Mouse (Mus musculus): ENCODE measurements at regions not wholly inside any gene's neighbourhood (a gene's known extent, or its start where the extent isn't known, plus 50 kb on each side); places are given as distances from the start of the nearest gene placed in this dataset.
A peak's percentile ranks its signal among the peaks of the same experiment; 100 is the strongest.

DNA sequence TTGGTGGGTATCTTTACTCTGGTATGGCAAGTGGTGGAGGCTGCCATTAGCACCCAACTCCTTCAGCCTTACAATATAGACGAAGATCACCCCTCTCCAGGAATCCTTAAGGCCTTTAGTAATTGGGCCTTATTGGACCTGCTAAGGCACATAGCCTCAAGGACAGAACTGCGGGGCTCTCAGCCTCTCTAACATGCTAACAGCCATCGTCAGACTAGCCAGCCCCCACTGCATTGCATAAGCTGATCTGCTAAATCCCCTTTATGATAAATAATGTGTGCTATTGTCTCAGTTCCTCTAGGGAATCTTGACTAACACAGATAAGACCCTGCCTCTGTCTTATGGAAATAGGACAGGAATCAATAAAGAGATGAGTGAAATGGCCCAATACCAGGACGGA, 95.7 kb upstream of the H2afz start:
- no peaks in the 10 kb centered on the region for H3K4me1 ChIP-seq (ENCODE audit: control insufficient read depth in 1 of 2, insufficient read depth in 2 of 2)
- H3K79me2 ChIP-seq (replicated peaks; ENCODE audit: control insufficient read depth, extremely low read depth, insufficient read depth, poor library complexity, severe bottlenecking) = no peaks in the 10 kb centered on the region
- in situ Hi-C loops (cut with MboI; ENCODE audit: low pct_ligation_motif_present, low pct_unique_long_range_greater_than_20kb, low sequenced_read_pairs) (loop anchor here (25.0 kb wide), 1 partner anchor 631 kb away; no protein-coding TSS in a partner anchor), dilution Hi-C loops (cut with MboI; ENCODE audit: extremely low pct_ligation_motif_present, extremely low pct_unique_long_range_greater_than_20kb, low sequenced_read_pairs) (no loop called here)
- no peak for DNase-seq (ENCODE audit: extremely low read depth)
- H3K4me3 ChIP-seq (replicated peaks in 1 of 3; ENCODE audit: low read depth in 2 of 3, low read length in 2 of 3, poor library complexity in 1 of 3) = no peak overlapping the region
- no peaks in the 10 kb centered on the region for H3K9me3 ChIP-seq (replicated peaks; ENCODE audit: low read length)
- H3K4me2 ChIP-seq (ENCODE audit: insufficient read depth, low read depth, poor library complexity, severe bottlenecking) = no peak overlapping the region
- H3K27me3 ChIP-seq (replicated peaks) = no peaks in the 10 kb centered on the region
- no peak overlapping the region for H3K27ac ChIP-seq (ENCODE audit: insufficient read depth, low read depth)
- H3K9ac ChIP-seq (ENCODE audit: insufficient read depth, low read depth) = no peak overlapping the region
- TF ChIP-seq RCOR1 (conservative IDR thresholded peaks at IDR 0.05; ENCODE audit: low read depth, low read length) (no peak), USF1 (IDR thresholded peaks at IDR 0.05; ENCODE audit: low read depth, low read length) (no peak), USF2 (conservative IDR thresholded peaks at IDR 0.05; ENCODE audit: low read depth, low read length) (no peak), TBP (conservative IDR thresholded peaks at IDR 0.05; ENCODE audit: low read depth, low read length) (no peak), JUN (IDR thresholded peaks at IDR 0.05; ENCODE audit: insufficient read depth, low read depth, low read length) (no peak), CTCF (conservative IDR thresholded peaks at IDR 0.05 in 1 of 2, IDR thresholded peaks at IDR 0.05 in 1 of 2; ENCODE audit: low read depth in 2 of 2, low read length in 2 of 2) (no peak), CHD2 (IDR thresholded peaks at IDR 0.05; ENCODE audit: low read length) (no peak), JUND (conservative IDR thresholded peaks at IDR 0.05; ENCODE audit: low read depth, low read length) (no peak), HCFC1 (IDR thresholded peaks at IDR 0.05; ENCODE audit: low read depth, low read length) (no peak), CHD1 (IDR thresholded peaks at IDR 0.05; ENCODE audit: low read depth, low read length) (no peak), ZC3H11A (IDR thresholded peaks at IDR 0.05; ENCODE audit: low read depth, low read length) (no peak), SIN3A (IDR thresholded peaks at IDR 0.05; ENCODE audit: low read length) (no peak), ELF1 (IDR thresholded peaks at IDR 0.05; ENCODE audit: low read depth, low read length) (no peak), MYC (IDR thresholded peaks at IDR 0.05; ENCODE audit: low read depth, low read length) (no peak)
- H3K36me3 ChIP-seq (replicated peaks in 1 of 2; ENCODE audit: control insufficient read depth in 1 of 2, insufficient read depth in 1 of 2, low read length in 1 of 2) = no peaks in the 10 kb centered on the region

DNA sequence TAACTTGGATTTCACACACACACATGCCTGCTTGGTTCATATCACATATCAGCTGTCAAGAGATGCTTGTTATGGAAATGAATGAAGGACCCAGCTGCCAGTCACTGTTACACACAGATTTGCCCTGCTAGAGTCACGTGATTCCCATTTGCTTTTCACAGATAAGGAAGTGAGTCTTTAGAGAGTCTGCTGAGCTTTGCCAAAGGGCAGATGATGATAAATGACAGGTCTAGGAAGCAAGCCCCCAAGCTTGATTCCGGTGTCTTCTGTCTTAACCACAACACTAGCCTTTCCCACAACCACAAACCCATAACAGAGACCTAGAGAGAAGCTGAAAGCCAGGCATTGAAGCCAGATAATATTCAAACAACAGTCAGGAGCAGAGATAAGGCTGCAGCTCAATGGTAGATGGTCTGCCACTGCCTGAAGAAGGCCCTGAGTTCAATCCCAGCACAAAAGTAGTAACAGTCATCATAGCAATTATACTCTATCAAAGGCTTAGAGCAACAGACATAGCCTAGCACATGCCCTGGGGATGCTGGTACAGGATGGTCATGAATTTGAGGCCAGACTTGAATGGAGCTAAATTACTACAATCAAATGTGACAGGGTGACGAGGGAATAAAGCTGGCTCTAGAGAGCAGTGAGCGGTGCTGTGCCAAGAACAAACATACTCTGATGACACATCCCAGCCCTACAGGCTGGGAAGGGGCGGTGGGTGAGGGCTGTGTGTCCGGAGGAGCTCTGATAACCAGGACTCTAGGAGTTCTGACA, 89.0 kb upstream of the H2afz start:
- no peaks in the 10 kb centered on the region for H3K36me3 ChIP-seq (replicated peaks in 1 of 2; ENCODE audit: control insufficient read depth in 1 of 2, insufficient read depth in 1 of 2, low read length in 1 of 2)
- in situ Hi-C loops (cut with MboI; ENCODE audit: low pct_ligation_motif_present, low pct_unique_long_range_greater_than_20kb, low sequenced_read_pairs) = loop anchor here (5.0 to 25.0 kb wide), 2 partner anchors 372 to 662 kb away; partner anchors contain the start of gene Adh5
- H3K4me2 ChIP-seq (ENCODE audit: insufficient read depth, low read depth, poor library complexity, severe bottlenecking) = no peak overlapping the region
- peak; percentile 76 for TF ChIP-seq ELF1 (IDR thresholded peaks at IDR 0.05; ENCODE audit: low read depth, low read length)
- peak; percentile 77; the same call in 1 of the 2 replicates for TF ChIP-seq MAX (IDR thresholded peaks at IDR 0.05; ENCODE audit: low read length)
- no peak for TF ChIP-seq JUN (IDR thresholded peaks at IDR 0.05; ENCODE audit: insufficient read depth, low read depth, low read length)
- peak; percentile 86 for TF ChIP-seq USF1 (IDR thresholded peaks at IDR 0.05; ENCODE audit: low read depth, low read length)
- peak; percentile 92 for TF ChIP-seq USF2 (conservative IDR thresholded peaks at IDR 0.05; ENCODE audit: low read depth, low read length)
- 0 out of 4 replicates have a peak, but pooled peaks of 1 of the 2 experiments have one; percentile 6 for TF ChIP-seq CTCF (conservative IDR thresholded peaks at IDR 0.05 in 1 of 2, IDR thresholded peaks at IDR 0.05 in 1 of 2; ENCODE audit: low read depth in 2 of 2, low read length in 2 of 2)
- no peak for TF ChIP-seq MEF2A (IDR thresholded peaks at IDR 0.05; ENCODE audit: borderline replicate concordance, low read depth, low read length)
- peak; percentile 53; the same call in 1 of the 2 replicates for TF ChIP-seq SIN3A (IDR thresholded peaks at IDR 0.05; ENCODE audit: low read length)
- TF ChIP-seq BHLHE40 (IDR thresholded peaks at IDR 0.05; ENCODE audit: low read depth, low read length) = peak; percentile 86
- peak; percentile 25; the same call in 1 of the 2 replicates for TF ChIP-seq ETS1 (conservative IDR thresholded peaks at IDR 0.05; ENCODE audit: low read depth, low read length)
- no peak overlapping the region for H3K27ac ChIP-seq (ENCODE audit: insufficient read depth, low read depth)
- no peaks in the 10 kb centered on the region for H3K9me3 ChIP-seq (replicated peaks; ENCODE audit: low read length)
- peak; percentile 86 for DNase-seq (ENCODE audit: extremely low read depth)
- peaks cover 0 to 19% of the 10 kb centered on the region in 2 experiments; a peak in 2 of 4 replicates for H3K4me1 ChIP-seq (ENCODE audit: control insufficient read depth in 1 of 2, insufficient read depth in 2 of 2)
- H3K27me3 ChIP-seq (replicated peaks) = no peaks in the 10 kb centered on the region
- H3K9ac ChIP-seq (ENCODE audit: insufficient read depth, low read depth) = no peak overlapping the region
- H3K4me3 ChIP-seq (replicated peaks in 1 of 3; ENCODE audit: low read depth in 2 of 3, low read length in 2 of 3, poor library complexity in 1 of 3) = no peak overlapping the region
- dilution Hi-C loops (cut with MboI; ENCODE audit: extremely low pct_ligation_motif_present, extremely low pct_unique_long_range_greater_than_20kb, low sequenced_read_pairs) = loop anchor here (25.0 kb wide), 1 partner anchor 362 kb away; the partner anchor contains the start of genes Mttp and Trmt10a
- no peaks in the 10 kb centered on the region for H3K79me2 ChIP-seq (replicated peaks; ENCODE audit: control insufficient read depth, extremely low read depth, insufficient read depth, poor library complexity, severe bottlenecking)
